Mouse (Mus musculus) right cerebral cortex, postnatal 25 days (tissue): Measurements from ENCODE around the gene Pltp.
"Not testable (repeated sequence)": the region's sequence is repeated elsewhere in the genome, so short reads cannot be mapped to it uniquely, and the experiment has no call there.

Experiments
- DNase-seq: peaks from one replicate; pipeline ENCODE4 v3.0.0; 2022

The Pltp gene

DNA sequence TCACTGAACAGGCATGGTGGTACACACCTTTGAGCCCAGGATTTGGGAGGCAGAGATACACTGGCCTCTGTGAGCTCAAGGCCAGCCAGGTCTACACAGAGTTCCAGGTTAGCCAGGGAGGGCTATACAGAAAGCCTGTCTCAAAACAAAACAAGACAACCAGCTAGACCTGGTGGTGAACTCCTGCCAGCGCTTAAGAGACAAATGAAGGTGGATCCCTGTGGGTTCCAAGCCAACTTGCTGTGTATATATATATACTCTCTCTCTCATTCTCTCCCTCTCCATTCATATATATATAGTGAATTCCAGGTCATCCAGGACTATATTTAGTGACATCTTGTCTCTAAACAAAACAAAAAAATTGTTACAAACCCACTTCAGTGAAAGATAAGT lies 53.6 kb downstream of the Pltp start:
- no peak for DNase-seq

DNA sequence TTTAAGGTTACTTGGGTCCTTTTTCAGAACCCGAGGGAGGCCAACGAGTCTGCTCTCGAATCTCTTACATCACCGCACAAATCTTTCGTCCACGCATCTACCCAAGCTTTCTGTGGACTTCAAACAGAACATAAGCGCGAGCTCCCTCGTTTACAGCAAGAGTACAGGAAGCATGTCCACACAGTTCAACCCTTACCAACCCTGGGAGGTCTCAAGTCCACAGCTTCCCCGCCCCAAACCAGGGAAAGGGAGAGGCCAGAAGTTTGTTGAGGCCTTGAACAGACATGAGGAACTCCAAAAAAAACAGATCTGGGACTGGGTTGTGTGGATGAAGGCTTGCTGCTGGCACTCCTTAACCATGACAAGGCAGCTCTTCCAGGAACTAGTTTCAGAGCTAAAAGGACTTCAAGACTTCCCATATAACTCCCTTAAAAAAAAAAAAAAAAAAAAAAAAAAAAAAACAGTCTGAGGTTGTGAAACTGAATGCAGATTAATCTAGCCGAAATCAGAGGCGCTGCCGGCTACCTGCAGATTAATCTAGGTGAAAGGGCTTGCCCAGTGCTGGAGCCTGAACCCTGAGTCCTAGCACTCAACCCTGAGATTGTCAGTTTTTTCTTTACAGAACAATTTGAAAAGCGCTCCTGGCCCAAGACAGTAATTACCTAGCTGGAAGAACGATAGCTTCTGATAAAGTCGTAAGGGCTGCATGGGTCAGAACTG lies 54.1 kb downstream of the Pltp start:
- DNase-seq = no peak

DNA sequence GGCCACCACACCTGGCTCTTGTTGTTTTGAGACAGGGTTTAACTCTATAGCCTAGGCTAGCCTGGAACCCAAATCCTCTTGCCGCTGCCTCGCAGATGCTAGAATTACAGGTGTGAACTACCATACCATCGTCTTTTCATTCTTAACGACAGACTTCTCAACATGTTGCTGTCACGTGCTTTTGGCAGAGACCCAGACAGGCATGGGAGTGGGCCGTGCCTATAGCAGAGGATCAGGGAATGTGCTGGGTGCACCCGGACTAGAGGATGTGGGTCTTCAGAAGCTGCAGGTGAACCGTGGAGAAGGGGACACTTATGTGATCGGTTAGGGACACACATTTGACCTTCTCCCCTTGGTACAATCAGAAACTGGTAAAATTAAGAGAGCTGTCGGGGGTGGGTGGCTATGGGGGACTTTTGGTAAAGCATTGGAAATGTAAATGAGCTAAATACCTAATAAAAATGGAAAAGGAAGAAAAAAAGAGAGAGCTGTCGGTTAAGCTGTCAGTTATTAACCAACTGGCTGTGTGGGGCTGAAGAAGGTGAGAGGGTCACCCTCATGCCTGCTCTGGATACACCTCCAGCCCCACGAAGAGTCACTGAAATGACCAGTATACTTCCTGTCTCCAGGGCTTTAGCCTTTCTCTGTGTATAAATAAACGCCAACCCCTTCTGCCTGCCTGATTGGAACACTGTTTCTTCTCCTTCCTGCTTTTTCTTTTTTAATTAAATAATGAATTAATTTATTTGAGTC lies 57.1 kb downstream of the Pltp start:
- DNase-seq = no peak

DNA sequence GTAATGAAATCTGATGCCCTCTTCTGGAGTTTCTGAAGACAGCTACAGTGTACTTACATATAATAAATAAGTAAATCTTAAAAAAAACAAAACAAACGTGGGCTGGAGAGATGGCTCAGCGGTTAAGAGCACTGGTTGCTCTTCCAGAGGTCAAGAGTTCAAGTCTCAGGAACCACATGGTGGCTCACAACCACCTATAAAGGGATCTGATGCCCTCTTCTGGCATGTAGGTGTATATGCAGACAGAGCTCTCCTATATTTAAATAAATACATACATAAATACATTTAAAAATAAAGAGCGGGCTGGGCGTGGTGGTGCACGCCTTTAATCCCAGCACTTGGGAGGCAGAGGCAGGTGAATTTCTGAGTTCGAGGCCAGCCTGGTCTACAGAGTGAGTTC lies 59.0 kb downstream of the Pltp start:
- not testable (repeated sequence) for DNase-seq

DNA sequence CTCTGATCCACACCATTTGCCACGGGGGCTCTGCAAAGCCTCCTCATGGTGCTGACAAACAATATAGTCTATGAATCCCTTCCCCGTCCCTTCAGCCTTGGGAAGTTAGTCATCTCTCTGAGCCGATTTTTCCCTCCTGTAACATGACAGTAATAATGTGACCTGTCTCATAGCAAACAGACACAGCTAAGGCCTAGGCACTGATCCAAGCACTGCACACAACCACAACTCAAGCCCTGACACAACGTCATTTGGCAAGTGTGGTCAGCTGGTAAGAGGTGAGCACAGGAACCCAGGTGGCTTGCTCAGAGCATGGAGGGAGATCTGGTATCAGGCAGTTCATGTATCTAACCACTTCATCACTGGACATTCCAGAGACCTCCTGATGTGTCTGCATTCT lies 61.6 kb downstream of the Pltp start:
- DNase-seq = no peak

DNA sequence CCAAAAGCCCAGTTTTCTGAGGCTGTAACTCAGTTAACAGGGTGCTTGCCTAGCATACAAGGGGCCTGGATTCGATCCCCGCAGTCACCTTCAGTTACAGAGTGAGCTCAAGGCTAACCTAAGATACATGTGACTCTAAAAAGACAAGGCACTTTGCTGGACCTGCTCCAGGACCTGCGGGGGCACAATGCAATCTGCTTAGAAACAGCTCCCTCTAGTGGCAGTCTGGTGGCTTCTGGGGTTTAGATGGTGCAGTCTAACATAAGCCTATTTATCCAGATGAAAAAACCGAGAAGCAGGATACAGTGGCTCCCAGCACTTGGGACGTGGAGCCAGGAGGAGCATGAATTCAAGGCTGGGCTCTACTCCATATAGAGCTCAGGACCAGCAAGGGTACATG lies 63.2 kb downstream of the Pltp start:
- peak; percentile 73 for DNase-seq

DNA sequence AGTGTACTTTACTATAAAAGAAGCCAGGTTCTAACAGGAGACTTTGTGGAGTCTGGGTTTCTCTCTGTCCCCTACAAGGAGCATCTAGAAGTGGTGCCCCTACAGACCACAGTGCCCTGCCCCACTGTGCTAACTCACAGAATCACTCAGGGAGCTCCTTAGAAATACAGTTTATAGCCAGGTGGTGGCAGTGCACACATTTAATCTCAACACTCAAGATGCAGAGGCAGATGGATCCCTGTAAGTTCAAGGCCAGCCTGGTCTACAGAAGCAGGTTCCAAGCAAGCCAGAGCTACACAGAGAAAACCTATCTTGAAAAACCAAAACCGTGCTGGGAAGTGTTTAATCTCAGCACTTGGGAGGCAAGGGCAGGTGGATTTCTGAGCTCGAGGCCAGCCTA lies 63.7 kb downstream of the Pltp start:
- no peak for DNase-seq

DNA sequence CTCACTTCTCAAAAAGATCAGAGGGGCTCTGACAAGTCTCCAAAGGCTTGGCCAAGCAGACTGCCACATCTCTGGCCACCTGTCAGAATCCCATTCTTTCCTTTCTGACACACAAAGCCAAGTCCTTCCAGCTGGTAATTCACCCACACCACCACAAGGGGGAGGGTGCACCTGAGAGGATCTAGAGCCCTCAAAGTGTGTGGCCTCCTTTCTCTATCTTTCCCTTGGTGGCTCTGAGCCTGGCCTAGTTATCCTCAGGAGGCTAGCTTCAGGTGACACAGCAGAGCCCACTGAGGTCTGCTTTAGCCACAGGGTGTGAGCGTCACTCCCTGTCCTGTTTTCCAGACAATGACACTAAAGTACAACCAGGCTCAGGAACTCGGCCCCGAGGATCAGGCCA lies 64.3 kb downstream of the Pltp start:
- DNase-seq = no peak

DNA sequence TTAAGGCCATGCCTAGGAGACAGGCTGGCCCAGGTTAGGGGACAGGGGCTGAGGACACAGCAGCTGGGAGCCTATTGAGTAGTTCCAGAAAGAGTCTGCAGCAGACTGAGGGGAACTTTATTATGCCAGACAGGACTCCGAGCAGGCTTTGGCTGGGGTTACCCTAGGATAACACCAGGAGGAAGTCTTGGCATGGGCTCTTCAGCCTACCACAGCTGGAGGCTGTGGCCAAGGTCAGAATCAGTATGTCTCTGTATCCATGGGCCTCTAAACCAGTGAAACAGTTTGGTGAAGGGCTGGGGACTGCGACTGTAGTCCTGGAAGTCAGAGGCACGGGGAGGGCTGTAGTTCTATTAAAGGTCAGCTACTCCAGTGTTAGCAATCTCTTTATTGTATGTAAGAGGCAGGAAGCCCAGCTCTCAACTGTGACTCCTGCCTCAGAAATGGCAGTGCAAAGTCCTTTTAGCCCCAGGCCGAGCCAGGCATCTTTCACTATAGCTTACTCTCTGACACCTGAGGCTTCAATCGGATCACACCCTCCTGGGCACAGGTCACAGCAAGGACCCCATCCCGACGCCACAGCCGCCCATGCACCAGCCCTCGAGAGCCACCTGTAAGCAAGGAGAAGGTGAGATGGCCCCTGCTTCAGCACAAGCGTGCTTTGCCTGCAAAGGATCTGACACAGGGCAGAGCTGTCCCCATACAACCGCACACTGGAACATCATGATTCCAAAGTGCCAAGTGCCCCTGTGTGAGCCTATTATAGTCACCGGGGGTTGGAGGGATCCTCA lies 64.9 kb downstream of the Pltp start:
- DNase-seq = no peak

DNA sequence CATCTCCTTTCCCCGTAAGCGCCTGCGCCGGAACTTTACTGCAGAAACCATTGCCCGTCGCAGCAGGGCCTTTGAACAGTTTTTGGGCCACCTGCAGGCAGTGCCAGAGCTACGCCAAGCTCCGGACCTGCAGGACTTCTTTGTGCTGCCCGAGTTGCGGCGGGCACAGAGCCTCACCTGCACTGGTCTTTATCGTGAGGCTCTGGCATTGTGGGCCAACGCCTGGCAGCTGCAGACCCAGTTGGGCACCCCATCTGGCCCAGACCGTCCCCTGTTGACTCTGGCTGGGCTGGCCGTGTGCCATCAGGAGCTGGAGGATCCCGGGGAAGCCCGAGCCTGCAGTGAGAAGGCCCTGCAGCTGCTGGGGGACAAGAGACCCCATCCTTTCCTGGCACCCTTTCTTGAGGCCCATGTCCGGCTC lies 65.7 kb downstream of the Pltp start:
- no peak for DNase-seq

DNA sequence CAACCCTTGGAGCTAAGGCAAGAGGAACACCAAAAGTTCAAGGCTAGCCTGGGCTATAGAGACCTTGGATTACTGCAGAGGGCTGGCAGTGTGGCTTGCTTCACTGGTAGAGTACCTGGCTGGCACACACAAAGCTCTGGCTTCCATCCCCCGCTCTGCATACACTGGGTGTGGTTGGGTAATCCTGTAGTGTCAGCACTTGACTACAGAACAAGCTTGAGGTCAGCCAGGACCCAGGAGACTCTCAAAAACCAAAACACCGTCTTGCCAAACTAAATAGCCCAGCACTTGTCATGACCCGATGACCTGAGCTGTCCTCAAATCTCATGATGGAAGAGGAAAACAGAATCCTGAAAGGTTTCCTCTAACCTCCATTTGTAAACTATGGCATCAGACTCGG lies 67.1 kb downstream of the Pltp start:
- no peak for DNase-seq
